Mouse (Mus musculus): ENCODE measurements around the gene Adamts9. TPM values are rescaled to one million over a fixed set of nuclear protein-coding genes. Genes with fewer than 3 reads are reported as not detected.
A peak's percentile ranks its signal among the peaks of the same experiment; 100 is the strongest.

Gene Adamts9
- total RNA-seq, 4 experiments from 2014 or later = 15.1 to 22.1 (median 18.6) TPM

DNA sequence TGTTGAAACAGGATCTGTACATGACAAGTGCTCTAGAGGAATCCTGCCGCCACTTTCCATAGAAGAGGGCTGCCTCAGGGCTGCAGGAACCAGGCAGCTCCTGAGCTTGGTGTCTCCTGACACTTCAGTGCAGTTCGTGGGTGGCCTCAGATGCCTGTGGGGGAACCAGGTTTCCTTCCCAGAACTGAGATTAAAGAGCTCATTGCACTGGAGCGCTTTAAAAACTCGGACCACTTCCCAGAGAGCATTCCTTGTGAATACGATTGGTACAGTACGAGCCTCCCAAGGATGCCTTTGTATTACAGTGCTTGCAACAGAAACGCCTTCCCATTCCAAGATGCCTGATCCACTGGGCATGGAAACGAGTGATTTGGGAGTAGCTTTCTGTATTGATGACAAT lies 18.8 kb downstream of the Adamts9 start:
- DNase-seq = no peak

GRCm38 (mm10) chr6:92921843-92922242 lies 21.4 kb downstream of the Adamts9 start:
- DNase-seq = no peak

- DNase-seq = no peak
Observed at GRCm38 (mm10) chr6:92920938-92921689, 22.2 kb downstream of the Adamts9 start.

DNA sequence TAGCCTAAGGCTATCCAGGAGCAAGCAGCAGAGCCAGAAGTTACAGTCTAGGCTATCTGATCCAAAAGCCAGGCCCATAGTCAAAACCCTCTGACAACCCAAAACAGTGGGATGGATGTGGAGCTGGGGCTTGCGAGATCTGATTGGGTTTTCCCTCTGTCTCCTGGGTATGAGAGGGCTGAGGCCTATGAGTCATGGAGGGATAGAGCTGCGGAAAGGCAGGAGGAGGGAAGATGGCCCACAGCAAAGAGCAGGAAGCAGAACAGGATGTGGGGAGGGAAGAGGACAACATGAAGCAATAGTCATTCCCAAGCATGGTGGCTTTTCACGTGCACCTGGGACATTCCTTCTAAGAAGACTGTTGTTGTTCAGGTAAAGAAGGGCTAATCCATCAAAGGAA lies 32.7 kb downstream of the Adamts9 start:
- no peak for DNase-seq

DNA sequence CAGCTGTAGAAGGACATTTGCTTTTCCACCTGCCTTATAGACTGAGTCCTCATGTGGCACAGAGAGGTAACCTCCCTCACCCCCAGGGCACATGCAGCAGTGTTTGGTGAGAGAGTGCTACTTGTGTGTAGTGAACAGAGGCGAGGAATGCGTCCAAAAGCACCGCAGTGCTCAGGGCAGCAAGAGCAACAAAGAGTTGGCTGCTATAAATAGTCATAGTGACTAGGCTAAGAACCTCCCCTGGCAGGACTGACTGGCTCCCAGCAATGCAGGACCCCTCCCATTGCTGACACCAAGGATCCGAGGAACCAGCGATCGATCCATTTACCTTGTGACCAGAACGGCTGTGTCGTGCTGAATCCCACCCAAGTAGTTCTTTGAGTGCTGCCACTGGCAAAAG lies 33.9 kb downstream of the Adamts9 start:
- no peak for DNase-seq

- peak; percentile 13 for DNase-seq
Observed at GRCm38 (mm10) chr6:92905922-92906321, 37.4 kb downstream of the Adamts9 start.

GRCm38 (mm10) chr6:92904491-92904890 lies 38.8 kb downstream of the Adamts9 start:
- DNase-seq = no peak

GRCm38 (mm10) chr6:92904037-92904436 lies 39.3 kb downstream of the Adamts9 start:
- DNase-seq = no peak

GRCm38 (mm10) chr6:92891535-92891934 lies 51.8 kb downstream of the Adamts9 start:
- DNase-seq = no peak

DNA sequence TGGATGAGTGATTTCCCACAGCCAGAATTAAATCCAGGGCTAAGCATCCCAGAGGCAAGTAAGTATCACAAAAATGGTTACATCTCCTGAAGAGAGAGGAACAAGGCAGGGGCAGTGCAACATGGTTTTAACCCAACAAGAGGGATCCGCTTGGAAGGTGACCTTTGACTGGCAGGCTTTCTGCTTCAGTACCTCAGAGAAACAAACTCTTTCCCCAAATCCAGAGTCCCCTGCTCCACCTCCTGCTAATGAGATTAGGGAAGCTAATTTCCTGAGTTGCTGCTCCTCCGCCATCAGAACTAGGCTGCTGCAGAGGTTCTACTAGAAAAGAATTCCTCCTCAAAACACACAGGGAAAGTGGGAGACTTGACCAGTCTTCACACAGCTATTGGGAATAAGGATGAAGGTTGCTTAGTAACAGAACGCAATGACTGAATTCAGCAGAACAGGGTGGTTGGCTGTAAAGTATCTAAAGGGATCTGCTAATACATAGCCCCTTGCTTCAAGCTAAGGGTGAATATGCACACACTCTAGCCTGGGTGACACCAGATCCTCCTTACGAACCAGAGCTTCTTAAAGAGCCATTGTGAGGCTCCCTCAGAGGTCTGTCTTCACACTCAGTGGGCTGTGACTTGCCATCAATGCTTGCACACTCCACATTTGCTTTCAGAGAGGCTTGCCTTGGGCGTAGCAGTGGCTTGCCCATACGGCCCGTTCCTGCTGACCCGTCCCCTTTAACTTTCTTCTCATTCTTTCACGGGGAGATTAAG lies 60.0 kb downstream of the Adamts9 start:
- no peak for DNase-seq

DNA sequence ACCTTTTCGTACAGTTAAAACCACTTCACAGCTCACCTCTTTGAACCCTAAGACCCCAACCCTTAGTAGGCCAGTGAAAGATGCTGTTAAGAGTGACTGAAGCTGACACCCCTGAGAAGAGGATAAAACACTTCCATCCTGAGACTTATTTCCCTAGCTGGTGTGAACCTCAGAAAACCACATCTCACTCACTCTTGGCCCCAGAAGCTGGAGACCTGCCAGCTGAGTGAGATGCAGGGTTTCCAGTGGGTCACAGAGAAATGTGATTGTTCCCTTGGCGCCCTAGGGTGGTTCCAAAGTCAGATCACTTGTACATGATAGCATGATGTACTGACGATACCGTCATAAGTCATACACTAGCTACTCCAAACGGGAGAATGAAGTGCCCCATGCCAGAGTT lies 60.8 kb downstream of the Adamts9 start:
- DNase-seq = no peak

DNA sequence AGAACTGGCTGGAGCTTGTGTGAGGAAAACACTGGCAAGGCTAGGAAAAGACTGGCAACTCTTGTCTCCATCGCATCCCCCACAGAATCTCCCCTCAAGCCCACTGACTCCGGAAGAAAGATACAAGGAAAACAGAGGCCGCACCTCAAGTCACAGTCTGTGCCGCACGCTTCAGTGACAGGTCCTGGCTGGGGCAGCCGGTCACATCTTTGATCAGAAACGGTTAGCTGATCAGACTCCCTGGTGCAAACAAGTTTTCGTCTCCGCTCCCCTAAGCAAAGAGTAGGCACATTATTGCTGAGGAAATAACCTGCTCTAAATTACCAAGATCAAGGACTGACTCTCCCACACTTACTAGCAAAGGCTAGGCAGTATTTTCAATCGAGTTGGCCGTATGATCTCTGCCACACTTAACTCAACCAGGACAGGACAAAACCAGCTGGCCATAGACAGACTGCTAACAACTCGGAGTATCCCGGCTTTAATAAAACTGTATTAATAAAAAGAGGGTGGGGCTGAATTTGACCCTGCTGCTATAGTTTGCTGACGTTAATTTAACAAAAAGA lies 63.5 kb downstream of the Adamts9 start:
- no peak for DNase-seq

- DNase-seq = no peak
Observed at GRCm38 (mm10) chr6:92878771-92879170, 64.5 kb downstream of the Adamts9 start.

DNA sequence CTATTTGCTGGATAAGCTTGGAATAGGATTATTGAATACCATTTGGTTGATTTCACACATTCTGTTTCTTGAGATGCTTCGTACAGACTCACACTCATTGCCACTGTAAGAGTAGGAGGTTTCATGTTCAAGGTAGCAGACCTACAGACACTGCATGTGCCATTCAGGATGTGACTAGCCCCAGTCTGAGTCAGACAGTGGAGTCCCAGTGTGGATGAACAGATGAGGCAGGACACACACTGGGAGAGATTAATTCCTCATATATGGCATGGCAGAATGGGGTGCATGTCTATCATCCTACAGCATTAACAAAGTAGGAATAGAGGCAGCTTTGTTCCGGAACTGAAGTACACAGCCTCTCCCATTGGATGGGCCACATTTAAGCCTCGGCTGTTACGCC lies 66.1 kb downstream of the Adamts9 start:
- DNase-seq = no peak

DNA sequence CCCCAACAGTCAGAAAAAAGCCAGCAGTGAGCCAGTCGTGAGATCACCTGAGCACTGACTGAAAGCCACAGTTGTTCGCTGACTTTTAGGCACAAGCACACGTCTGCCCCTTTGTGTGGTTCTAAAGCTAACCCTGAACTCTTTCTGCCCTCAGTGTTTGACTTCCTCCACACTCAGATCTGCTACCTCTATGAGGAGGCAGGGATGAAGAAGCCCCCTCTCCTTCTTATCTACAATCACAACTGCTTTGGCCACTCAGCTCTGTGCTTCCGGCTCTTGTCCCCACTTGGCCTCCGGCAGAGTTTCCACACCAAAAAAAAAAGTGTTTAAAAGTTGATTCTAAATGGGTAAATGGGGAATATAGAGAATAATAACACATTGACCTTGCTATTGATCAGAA lies 67.2 kb downstream of the Adamts9 start:
- no peak for DNase-seq

GRCm38 (mm10) chr6:92875340-92875739 lies 68.0 kb downstream of the Adamts9 start:
- DNase-seq = no peak

- DNase-seq = peak; percentile 20
Observed at GRCm38 (mm10) chr6:92874854-92875253, 68.4 kb downstream of the Adamts9 start.

DNA sequence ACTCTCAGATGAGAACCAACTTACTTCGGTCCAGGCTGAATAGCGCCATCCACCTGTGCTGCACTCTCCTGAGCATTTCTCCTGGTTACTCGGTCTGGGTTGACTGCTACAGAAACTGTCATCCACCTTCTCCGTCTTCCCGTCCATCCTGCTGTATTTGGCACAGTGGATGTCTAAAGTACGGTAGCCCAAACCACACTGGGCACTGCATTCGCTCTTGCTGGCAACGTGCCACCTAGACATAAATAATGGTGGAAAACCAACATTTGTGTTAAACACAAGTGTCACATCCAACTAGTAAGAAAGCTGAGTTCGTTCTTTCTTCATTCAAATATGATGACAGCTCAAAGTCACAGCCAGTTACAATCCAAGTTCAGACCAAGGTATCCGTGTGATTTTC lies 70.5 kb downstream of the Adamts9 start:
- no peak for DNase-seq

GRCm38 (mm10) chr6:92871813-92872212 lies 71.5 kb downstream of the Adamts9 start:
- no peak for DNase-seq

DNA sequence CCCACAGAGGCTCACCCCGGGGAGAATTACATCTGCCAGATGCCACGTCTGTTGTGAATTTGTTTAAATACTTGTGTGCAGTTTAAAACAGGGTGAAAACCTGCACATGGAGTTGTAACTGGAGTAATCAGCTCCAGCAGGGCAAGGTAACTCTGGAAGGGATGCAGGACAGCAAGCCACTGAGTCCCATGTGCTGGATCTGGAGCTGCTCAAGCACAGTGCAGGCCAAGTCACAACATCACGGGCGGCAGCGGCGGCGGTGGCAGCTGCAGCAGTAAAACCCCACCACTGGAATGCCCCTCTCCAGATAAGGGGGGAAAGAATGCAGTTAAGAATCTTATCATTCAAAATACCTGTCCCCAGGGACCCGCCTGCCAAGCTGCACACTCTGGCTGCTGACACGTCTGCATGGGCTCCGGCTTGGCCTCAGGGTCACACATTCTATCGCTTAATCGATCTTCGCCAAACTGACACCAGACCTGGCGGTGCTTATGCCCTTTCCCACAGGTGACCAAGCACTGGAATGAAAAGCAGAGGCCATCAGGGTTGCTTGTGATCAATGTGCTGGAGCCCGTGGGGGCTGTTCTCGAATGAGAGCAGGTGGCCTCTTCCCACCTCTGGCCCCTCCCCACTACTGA lies 73.6 kb downstream of the Adamts9 start:
- DNase-seq = no peak

- DNase-seq = no peak
Observed at GRCm38 (mm10) chr6:92869089-92869581, 74.2 kb downstream of the Adamts9 start, which contains the start of gene Gm15737. Gm15737 (plus strand) TSS chr6:92869357.

- no peak for DNase-seq
Observed at GRCm38 (mm10) chr6:92862599-92862998, 80.7 kb downstream of the Adamts9 start.
